Mouse (Mus musculus) hindbrain, embryonic 12.5 days (tissue): ENCODE measurements around the gene Camk2b. TPM values are rescaled to one million over a fixed set of nuclear protein-coding genes. Genes with fewer than 3 reads are reported as not detected.

Source experiments
- polyA plus RNA-seq: library from polyadenylated mRNA; unstranded; fragments of >200 nt; fragmentation: Nextera tagmentation; extraction: Ambion mirVana; gene quantifications from 2 replicates; pipeline ENCODE4 v1.2.1, GENCODE M21; 2016

Gene Camk2b
- polyA plus RNA-seq, 1 experiment from 2014 or later: 16.5 TPM

Other genes with a start within 250 kb of the Camk2b start
- gene Polm, start 228.3 kb downstream of the Camk2b start, polyA plus RNA-seq: 8.5 TPM in 2 replicates
- gene Aebp1, start 204.4 kb downstream of the Camk2b start, polyA plus RNA-seq: 41.4 and 52.2 TPM in 2 replicates
- 79.6 and 84.1 TPM in 2 replicates for gene Pold2, start 188.1 kb downstream of the Camk2b start, polyA plus RNA-seq
- 1.1 and 1.7 TPM in 2 replicates for gene Myl7, start 167.6 kb downstream of the Camk2b start, polyA plus RNA-seq
- 3.6 and 4.0 TPM in 2 replicates for gene Gck, start 116.3 kb downstream of the Camk2b start, polyA plus RNA-seq
- 59.0 and 60.9 TPM in 2 replicates for gene Ykt6, start 110.7 kb downstream of the Camk2b start, polyA plus RNA-seq
- 0.40 and 0.41 TPM in 2 replicates for gene A730071L15Rik, start 133.7 kb upstream of the Camk2b start, polyA plus RNA-seq
- gene Nudcd3, start 134.1 kb upstream of the Camk2b start, polyA plus RNA-seq: 57.7 and 58.6 TPM in 2 replicates
- gene Npc1l1, start 163.8 kb upstream of the Camk2b start, polyA plus RNA-seq: 0.05 TPM in 1 of 2 replicates, not detected in the other
- 80.5 and 83.0 TPM in 2 replicates for gene Ddx56, start 201.4 kb upstream of the Camk2b start, polyA plus RNA-seq
- 140 and 144 TPM in 2 replicates for gene Tmed4, start 208.5 kb upstream of the Camk2b start, polyA plus RNA-seq
- 100 and 101 TPM in 2 replicates for gene Ogdh, start 225.3 kb upstream of the Camk2b start, polyA plus RNA-seq